Mouse (Mus musculus): ENCODE results near the gene Phf21a. TPM values are rescaled to one million over a fixed set of nuclear protein-coding genes. Genes with fewer than 3 reads are reported as not detected.

Phf21a gene
- polyA plus RNA-seq, 1 experiment from 2014 or later: 34.9 TPM

- H3K4me1 ChIP-seq: peaks cover 19% of the 10 kb centered on the region
- no peaks in the 10 kb centered on the region for H3K27me3 ChIP-seq
- no peak overlapping the region for H3K9ac ChIP-seq
- WGBS: 46% methylated on average over 10 of the region's 10 CpGs
- no peaks in the 10 kb centered on the region for H3K9me3 ChIP-seq
- ATAC-seq (ENCODE audit: insufficient number of reproducible peaks, low FRiP score, low TSS enrichment, low read depth): no peak
- no peaks in the 10 kb centered on the region for H3K36me3 ChIP-seq
- no peak overlapping the region for H3K4me2 ChIP-seq
- no peak overlapping the region for H3K4me3 ChIP-seq
- no peak overlapping the region for H3K27ac ChIP-seq
These were observed 106.8 kb downstream of the Phf21a start for GRCm38 (mm10) chr2:92199562-92200286.

- ATAC-seq (ENCODE audit: insufficient number of reproducible peaks, low FRiP score, low TSS enrichment, low read depth): no peak
- Histone ChIP-seq H3K4me2 (no peak overlapping the region), H3K9me3 (no peaks in the 10 kb centered on the region), H3K4me3 (no peak overlapping the region), H3K27me3 (no peaks in the 10 kb centered on the region), H3K9ac (no peak overlapping the region), H3K4me1 (peaks cover 20% of the 10 kb centered on the region), H3K27ac (no peak overlapping the region), H3K36me3 (no peaks in the 10 kb centered on the region)
- WGBS: 70% methylated on average over 4 of the region's 4 CpGs
These were observed 109.6 kb downstream of the Phf21a start for GRCm38 (mm10) chr2:92202319-92203040.

GRCm38 (mm10) chr2:92205010-92205639, 112.2 kb downstream of the Phf21a start:
- no peaks in the 10 kb centered on the region for H3K27me3 ChIP-seq
- no peaks in the 10 kb centered on the region for H3K36me3 ChIP-seq
- H3K4me3 ChIP-seq: no peak overlapping the region
- H3K4me1 ChIP-seq: peaks cover 4% of the 10 kb centered on the region; the same call in 1 of the 2 replicates
- ATAC-seq (ENCODE audit: insufficient number of reproducible peaks, low FRiP score, low TSS enrichment, low read depth): no peak
- no peak overlapping the region for H3K4me2 ChIP-seq
- H3K9me3 ChIP-seq: no peaks in the 10 kb centered on the region
- no peak overlapping the region for H3K27ac ChIP-seq
- no peak overlapping the region for H3K9ac ChIP-seq
- 55% methylated on average over 5 of the region's 5 CpGs for WGBS

- no peak overlapping the region for H3K27ac ChIP-seq
- H3K4me2 ChIP-seq: no peak overlapping the region
- WGBS: 83% methylated on average over 1 of the region's 1 CpGs
- H3K4me3 ChIP-seq: no peak overlapping the region
- no peaks in the 10 kb centered on the region for H3K27me3 ChIP-seq
- no peak overlapping the region for H3K9ac ChIP-seq
- ATAC-seq (ENCODE audit: insufficient number of reproducible peaks, low FRiP score, low TSS enrichment, low read depth): no peak
- peaks cover 10% of the 10 kb centered on the region for H3K36me3 ChIP-seq
- H3K4me1 ChIP-seq: no peaks in the 10 kb centered on the region
- no peaks in the 10 kb centered on the region for H3K9me3 ChIP-seq
These were observed 117.5 kb downstream of the Phf21a start for GRCm38 (mm10) chr2:92210409-92210808.

- Histone ChIP-seq H3K36me3 (peaks cover 23% of the 10 kb centered on the region), H3K4me1 (no peaks in the 10 kb centered on the region), H3K9me3 (no peaks in the 10 kb centered on the region), H3K27ac (no peak overlapping the region), H3K4me2 (no peak overlapping the region), H3K9ac (no peak overlapping the region), H3K27me3 (no peaks in the 10 kb centered on the region), H3K4me3 (no peak overlapping the region)
- no peak for ATAC-seq (ENCODE audit: insufficient number of reproducible peaks, low FRiP score, low TSS enrichment, low read depth)
- WGBS: 66% methylated on average over 6 of the region's 6 CpGs
These were observed 128.5 kb downstream of the Phf21a start for GRCm38 (mm10) chr2:92221431-92221830.

- H3K36me3 ChIP-seq: peaks cover 27% of the 10 kb centered on the region
- H3K9me3 ChIP-seq: no peaks in the 10 kb centered on the region
- no peak for ATAC-seq (ENCODE audit: insufficient number of reproducible peaks, low FRiP score, low TSS enrichment, low read depth)
- 38% methylated on average over 1 of the region's 1 CpGs for WGBS
- no peak overlapping the region for H3K4me3 ChIP-seq
- no peaks in the 10 kb centered on the region for H3K4me1 ChIP-seq
- no peak overlapping the region for H3K9ac ChIP-seq
- no peak overlapping the region for H3K4me2 ChIP-seq
- no peaks in the 10 kb centered on the region for H3K27me3 ChIP-seq
- no peak overlapping the region for H3K27ac ChIP-seq
These were observed 132.7 kb downstream of the Phf21a start for GRCm38 (mm10) chr2:92225592-92225991.

GRCm38 (mm10) chr2:92229973-92230372, 137.1 kb downstream of the Phf21a start:
- Histone ChIP-seq H3K9ac (no peak overlapping the region), H3K4me1 (no peaks in the 10 kb centered on the region), H3K9me3 (no peaks in the 10 kb centered on the region), H3K27ac (no peak overlapping the region), H3K4me3 (no peak overlapping the region), H3K27me3 (no peaks in the 10 kb centered on the region), H3K36me3 (peaks cover 44% of the 10 kb centered on the region), H3K4me2 (no peak overlapping the region)
- no peak for ATAC-seq (ENCODE audit: insufficient number of reproducible peaks, low FRiP score, low TSS enrichment, low read depth)
- WGBS: 92% methylated on average over 9 of the region's 9 CpGs

GRCm38 (mm10) chr2:92231706-92232105, 138.8 kb downstream of the Phf21a start:
- Histone ChIP-seq H3K27ac (no peak overlapping the region), H3K9ac (no peak overlapping the region), H3K4me3 (no peak overlapping the region), H3K4me1 (no peaks in the 10 kb centered on the region), H3K27me3 (no peaks in the 10 kb centered on the region), H3K4me2 (no peak overlapping the region), H3K9me3 (no peaks in the 10 kb centered on the region), H3K36me3 (peaks cover 57% of the 10 kb centered on the region)
- ATAC-seq (ENCODE audit: insufficient number of reproducible peaks, low FRiP score, low TSS enrichment, low read depth): no peak

- no peak overlapping the region for H3K4me2 ChIP-seq
- H3K4me1 ChIP-seq: no peaks in the 10 kb centered on the region
- no peaks in the 10 kb centered on the region for H3K9me3 ChIP-seq
- 90% methylated on average over 5 of the region's 5 CpGs for WGBS
- no peak overlapping the region for H3K27ac ChIP-seq
- H3K4me3 ChIP-seq: no peak overlapping the region
- H3K36me3 ChIP-seq: peaks cover 56% of the 10 kb centered on the region
- H3K9ac ChIP-seq: no peak overlapping the region
- no peaks in the 10 kb centered on the region for H3K27me3 ChIP-seq
- ATAC-seq (ENCODE audit: insufficient number of reproducible peaks, low FRiP score, low TSS enrichment, low read depth): no peak
These were observed 141.9 kb downstream of the Phf21a start for GRCm38 (mm10) chr2:92234768-92235332.

- no peak overlapping the region for H3K4me3 ChIP-seq
- ATAC-seq (ENCODE audit: insufficient number of reproducible peaks, low FRiP score, low TSS enrichment, low read depth): no peak
- no peak overlapping the region for H3K4me2 ChIP-seq
- H3K4me1 ChIP-seq: no peaks in the 10 kb centered on the region
- no peaks in the 10 kb centered on the region for H3K27me3 ChIP-seq
- peaks cover 34% of the 10 kb centered on the region for H3K36me3 ChIP-seq
- WGBS: 84% methylated on average over 2 of the region's 2 CpGs
- no peaks in the 10 kb centered on the region for H3K9me3 ChIP-seq
- no peak overlapping the region for H3K9ac ChIP-seq
- H3K27ac ChIP-seq: no peak overlapping the region
These were observed 147.4 kb downstream of the Phf21a start for GRCm38 (mm10) chr2:92240299-92240698.

- ATAC-seq (ENCODE audit: insufficient number of reproducible peaks, low FRiP score, low TSS enrichment, low read depth): no peak
- H3K27me3 ChIP-seq: no peaks in the 10 kb centered on the region
- WGBS: 90% methylated on average over 2 of the region's 2 CpGs
These were observed 147.9 kb downstream of the Phf21a start for GRCm38 (mm10) chr2:92240816-92241215.

GRCm38 (mm10) chr2:92241317-92241716, 148.4 kb downstream of the Phf21a start:
- Histone ChIP-seq H3K4me3 (no peak overlapping the region), H3K27me3 (no peaks in the 10 kb centered on the region), H3K9me3 (no peaks in the 10 kb centered on the region), H3K27ac (no peak overlapping the region), H3K36me3 (peaks cover 24% of the 10 kb centered on the region), H3K4me2 (no peak overlapping the region), H3K9ac (no peak overlapping the region), H3K4me1 (no peaks in the 10 kb centered on the region)
- 79% methylated on average over 3 of the region's 3 CpGs for WGBS
- no peak for ATAC-seq (ENCODE audit: insufficient number of reproducible peaks, low FRiP score, low TSS enrichment, low read depth)

More at GRCm38 (mm10) chr2:92240816-92241215, 147.9 kb downstream of the Phf21a start:
- H3K36me3 ChIP-seq: peaks cover 30% of the 10 kb centered on the region
- H3K9ac ChIP-seq: no peak overlapping the region
- H3K4me3 ChIP-seq: no peak overlapping the region
- no peak overlapping the region for H3K27ac ChIP-seq
- H3K9me3 ChIP-seq: no peaks in the 10 kb centered on the region
- H3K4me2 ChIP-seq: no peak overlapping the region
- H3K4me1 ChIP-seq: no peaks in the 10 kb centered on the region

Measured in limb, embryonic 15.5 days (tissue).